Mouse (Mus musculus): ENCODE results near the gene Aldh1a2. TPM values are rescaled to one million over a fixed set of nuclear protein-coding genes. Genes with fewer than 3 reads are reported as not detected.

Aldh1a2 gene
- total RNA-seq (2023), result not detected

DNA sequence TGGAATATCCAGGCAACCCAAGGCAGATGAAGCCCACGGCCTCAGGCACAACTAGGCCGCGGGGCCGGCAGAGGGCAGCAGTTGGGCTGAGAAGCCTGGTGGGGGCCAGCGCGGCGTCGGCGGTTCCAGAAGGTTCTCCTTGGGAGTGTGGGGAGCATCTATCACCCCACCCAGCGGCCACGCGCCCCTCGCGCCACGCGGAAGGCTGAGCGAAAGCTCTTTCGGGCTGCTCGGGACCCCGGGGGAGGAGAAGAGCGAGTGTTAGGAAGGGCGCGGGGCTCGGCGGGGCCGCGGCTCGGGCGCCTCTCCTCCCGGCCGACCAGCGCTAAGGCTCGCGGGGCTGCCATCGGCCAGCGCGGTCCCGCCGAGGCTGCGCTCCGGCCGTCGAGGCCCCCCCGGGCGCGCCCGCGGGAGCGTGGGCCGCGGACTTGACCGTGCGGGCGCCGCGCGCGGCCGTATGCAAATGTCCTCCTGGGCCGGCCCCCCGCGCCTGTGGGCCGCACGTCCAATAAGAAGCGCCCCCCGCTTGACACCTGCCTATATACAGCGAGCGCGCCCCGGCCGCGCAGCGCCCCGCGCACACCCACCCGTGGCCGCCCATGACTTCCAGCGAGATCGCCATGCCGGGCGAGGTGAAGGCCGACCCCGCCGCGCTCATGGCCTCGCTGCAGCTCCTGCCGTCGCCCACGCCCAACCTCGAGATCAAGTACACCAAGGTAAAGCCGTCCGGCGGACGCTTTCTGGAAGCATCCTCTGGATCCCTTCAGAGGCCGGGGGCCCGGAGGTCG, at the start of gene Aldh1a2:
Gene Aldh1a2 (plus strand): TSS at position 542 of the 788 bp plus-strand sequence.

GRCm38 (mm10) chr9:71168511-71168910, 47.1 kb upstream of the Aldh1a2 start, which contains the start of gene Aqp9:
TSS of gene Aqp9 (minus strand) at chr9:71168682.

Other genes starting within 250 kb of the Aldh1a2 start
- gene Aqp9, start 47.1 kb upstream of the Aldh1a2 start, total RNA-seq (2023), result 1 to 10 TPM; 3.9 to 4.7 TPM

Data from T-cell, adult 66 days (primary cell).